Mouse (Mus musculus): ENCODE data around the gene Kcnk1.

The Kcnk1 gene

GRCm38 (mm10) chr8:126058876-126059275 lies 63.9 kb downstream of the Kcnk1 start:
- no peak for DNase-seq (ENCODE audit: low spot score)

- no peak for DNase-seq (ENCODE audit: low spot score)
Measured at GRCm38 (mm10) chr8:126062844-126063243, 67.9 kb downstream of the Kcnk1 start.

GRCm38 (mm10) chr8:126063832-126064409 lies 69.0 kb downstream of the Kcnk1 start:
- no peak for DNase-seq (ENCODE audit: low spot score)

GRCm38 (mm10) chr8:126064587-126065145 lies 69.7 kb downstream of the Kcnk1 start:
- no peak for DNase-seq (ENCODE audit: low spot score)

GRCm38 (mm10) chr8:126067306-126067705 lies 72.3 kb downstream of the Kcnk1 start:
- DNase-seq (ENCODE audit: low spot score) = no peak

GRCm38 (mm10) chr8:126068136-126068535 lies 73.2 kb downstream of the Kcnk1 start:
- no peak for DNase-seq (ENCODE audit: low spot score)

GRCm38 (mm10) chr8:126072678-126073077 lies 77.7 kb downstream of the Kcnk1 start:
- DNase-seq (ENCODE audit: low spot score) = no peak

GRCm38 (mm10) chr8:126073141-126073740 lies 78.3 kb downstream of the Kcnk1 start:
- no peak for DNase-seq (ENCODE audit: low spot score)

- no peak for DNase-seq (ENCODE audit: low spot score)
Measured at GRCm38 (mm10) chr8:126074111-126074510, 79.1 kb downstream of the Kcnk1 start.

GRCm38 (mm10) chr8:126075400-126075799 lies 80.4 kb downstream of the Kcnk1 start:
- peak; percentile 5 for DNase-seq (ENCODE audit: low spot score)

All from T-cell, adult 2 months (primary cell).